Mouse (Mus musculus) thymus, adult 2 months (tissue): ENCODE measurements at regions not wholly inside any gene's neighbourhood (a gene's known extent, or its start where the extent isn't known, plus 50 kb on each side); places are given as distances from the start of the nearest gene placed in this dataset.

Experiments
- CTCF ChIP-seq: fragments of 200-500 bp; IDR thresholded peaks from 2 replicates; pipeline ENCODE4 v1.5.1; 2012; ENCODE audit warnings: mild to moderate bottlenecking, control low read depth, low read length, moderate library complexity, borderline replicate concordance; ENCODE audit not compliant: control insufficient read depth, poor library complexity, insufficient read depth; ENCODE audit errors: extremely low read depth
- POLR2A ChIP-seq: fragments of 200-500 bp; IDR thresholded peaks from 2 replicates; pipeline ENCODE4 v1.6.1; 2012; ENCODE audit warnings: mild to moderate bottlenecking, low read length, control low read depth, moderate library complexity; ENCODE audit not compliant: control insufficient read depth, poor library complexity, insufficient read depth; ENCODE audit errors: extremely low read depth

DNA sequence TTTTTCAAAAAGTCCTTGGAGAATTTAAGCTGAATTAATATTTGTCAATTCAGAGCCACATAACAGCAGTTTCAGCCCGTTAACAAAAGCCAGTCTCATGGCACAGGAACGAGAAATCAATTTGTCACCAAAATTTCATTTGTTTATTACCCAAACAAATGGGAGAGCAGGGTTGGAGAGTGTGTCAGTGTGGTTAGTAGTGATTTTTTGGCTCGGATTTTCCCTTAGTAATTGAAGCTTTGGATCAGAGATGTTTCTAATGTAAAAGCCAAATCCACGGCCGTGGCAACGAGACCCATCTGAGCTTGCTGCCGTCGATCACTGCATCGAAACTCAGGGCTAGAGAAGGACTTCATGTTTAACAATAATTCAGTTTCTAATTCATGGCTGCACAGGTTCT is 236.5 kb downstream of the Rnf144b start:
- TF ChIP-seq CTCF, result no peak
- TF ChIP-seq POLR2A, result no peak
